Mouse (Mus musculus) heart, adult 11 months (tissue): ENCODE data around the gene Nkd2.

ENCODE experiments used
- DNase-seq: peaks from one replicate; pipeline ENCODE4 v3.0.0; 2022

The Nkd2 gene

GRCm38 (mm10) chr13:73847465-73847836, at the start of gene Nkd2:
TSS of gene Nkd2 (minus strand) at chr13:73847631.
- peak; percentile 99 for DNase-seq

GRCm38 (mm10) chr13:73892493-73893178, 45.2 kb upstream of the Nkd2 start:
- DNase-seq: peak; percentile 95

GRCm38 (mm10) chr13:73887415-73887874, 40.0 kb upstream of the Nkd2 start:
- DNase-seq: peak; percentile 99

- DNase-seq: peak; percentile 82
These were observed 39.2 kb upstream of the Nkd2 start for GRCm38 (mm10) chr13:73886601-73887000.

- peak; percentile 93 for DNase-seq
These were observed 38.6 kb upstream of the Nkd2 start for GRCm38 (mm10) chr13:73886066-73886465.

GRCm38 (mm10) chr13:73885656-73886055, 38.2 kb upstream of the Nkd2 start:
- peak; percentile 95 for DNase-seq

- no peak for DNase-seq
These were observed 33.9 kb upstream of the Nkd2 start for GRCm38 (mm10) chr13:73881347-73881746.

GRCm38 (mm10) chr13:73879824-73880223, 32.4 kb upstream of the Nkd2 start:
- no peak for DNase-seq

GRCm38 (mm10) chr13:73872159-73872558, 24.7 kb upstream of the Nkd2 start:
- no peak for DNase-seq

GRCm38 (mm10) chr13:73846589-73847464, 604 bp downstream of the Nkd2 start:
- DNase-seq: no peak

GRCm38 (mm10) chr13:73842696-73843095, 4.7 kb downstream of the Nkd2 start:
- peak; percentile 92 for DNase-seq

- no peak for DNase-seq
These were observed 7.7 kb downstream of the Nkd2 start for GRCm38 (mm10) chr13:73839740-73840139.

- DNase-seq: no peak
These were observed 8.3 kb downstream of the Nkd2 start for GRCm38 (mm10) chr13:73839137-73839548.

- DNase-seq: peak; percentile 88
These were observed 9.7 kb downstream of the Nkd2 start for GRCm38 (mm10) chr13:73837708-73838107.

GRCm38 (mm10) chr13:73836491-73836890, 10.9 kb downstream of the Nkd2 start:
- peak; percentile 92 for DNase-seq

- no peak for DNase-seq
These were observed 11.6 kb downstream of the Nkd2 start for GRCm38 (mm10) chr13:73835791-73836190.

- DNase-seq: no peak
These were observed 13.6 kb downstream of the Nkd2 start for GRCm38 (mm10) chr13:73833809-73834208.

- DNase-seq: no peak
These were observed 15.9 kb downstream of the Nkd2 start for GRCm38 (mm10) chr13:73831486-73831885.

- no peak for DNase-seq
These were observed 20.2 kb downstream of the Nkd2 start for GRCm38 (mm10) chr13:73827243-73827642.

GRCm38 (mm10) chr13:73823711-73824110, 23.7 kb downstream of the Nkd2 start:
- no peak for DNase-seq

GRCm38 (mm10) chr13:73822187-73822800, 25.1 kb downstream of the Nkd2 start:
- peak; percentile 92 for DNase-seq

GRCm38 (mm10) chr13:73821251-73821650, 26.2 kb downstream of the Nkd2 start:
- peak; percentile 91 for DNase-seq

- no peak for DNase-seq
These were observed 28.5 kb downstream of the Nkd2 start for GRCm38 (mm10) chr13:73818921-73819320.

GRCm38 (mm10) chr13:73816338-73816737, 31.1 kb downstream of the Nkd2 start:
- no peak for DNase-seq
